Mouse (Mus musculus) midbrain, postnatal 0 days (tissue): ENCODE measurements around the gene Tenm2. TPM values are rescaled to one million over a fixed set of nuclear protein-coding genes. Genes with fewer than 3 reads are reported as not detected.
A peak's percentile ranks its signal among the peaks of the same experiment; 100 is the strongest.

ENCODE experiments used
- ATAC-seq: fragments of 200-750 bp; cut with Nextera tagmentation; 2 replicates; pipeline ENCODE4 v1.8.0; 2017; ENCODE audit warnings: moderate number of reproducible peaks, mild to moderate bottlenecking, moderate TSS enrichment, moderate library complexity; ENCODE audit not compliant: low FRiP score
- DNase-seq: peaks from one replicate; pipeline ENCODE4 v3.0.0-alpha.2; 2015; ENCODE audit warnings: low spot score
- H3K27ac ChIP-seq: fragments of 300-500 bp; sonication (generic); 2 replicates; pipeline ENCODE4 v1.5.1; 2014; ENCODE audit warnings: low read depth, mild to moderate bottlenecking, low read length, mixed read lengths
- H3K27me3 ChIP-seq: fragments of 300-500 bp; sonication (generic); 2 replicates; pipeline ENCODE4 v1.6.1; 2014; ENCODE audit warnings: low read length, control low read depth, mixed read lengths; ENCODE audit not compliant: insufficient read depth
- H3K36me3 ChIP-seq: fragments of 300-500 bp; sonication (generic); 2 replicates; pipeline ENCODE4 v1.6.1; 2014; ENCODE audit warnings: low read length, control low read depth, mixed read lengths; ENCODE audit not compliant: insufficient read depth
- H3K4me1 ChIP-seq: fragments of 300-500 bp; sonication (generic); 2 replicates; pipeline ENCODE4 v1.6.1; 2014; ENCODE audit warnings: mild to moderate bottlenecking, control low read depth, antibody characterized with exemption, low read length, mixed read lengths; ENCODE audit not compliant: insufficient read depth
- H3K4me2 ChIP-seq: fragments of 300-500 bp; sonication (generic); 2 replicates; pipeline ENCODE4 v1.6.1; 2014; ENCODE audit warnings: low read depth, mild to moderate bottlenecking, low read length, mixed read lengths; ENCODE audit not compliant: poor library complexity, severe bottlenecking
- H3K4me3 ChIP-seq: fragments of 300-500 bp; sonication (generic); 2 replicates; pipeline ENCODE4 v1.5.1; 2014; ENCODE audit warnings: low read depth, mild to moderate bottlenecking, low read length, moderate library complexity
- H3K9ac ChIP-seq: fragments of 300-500 bp; sonication (generic); replicated peaks from 2 replicates; pipeline ENCODE4 v1.6.1; 2014; ENCODE audit warnings: mild to moderate bottlenecking, low read length, moderate library complexity, mixed read lengths; ENCODE audit not compliant: poor library complexity, severe bottlenecking
- H3K9me3 ChIP-seq: fragments of 300-500 bp; sonication (generic); 2 replicates; pipeline ENCODE4 v1.6.1; 2016; ENCODE audit warnings: low read length, control low read depth
- CTCF ChIP-seq: IDR thresholded peaks from 2 replicates; pipeline ENCODE4 v1.5.1; 2016; ENCODE audit warnings: antibody characterized with exemption, mild to moderate bottlenecking
- WGBS: fragments of 180-500 bp; shearing (Covaris S2); extraction: QIAGEN DNeasy Blood & Tissue Kit; methylation state at CpG from one replicate; pipeline ENCODE4 v1.1.7; 2014; 5-methylcytosine and 5-hydroxymethylcytosine counted together
- polyA plus RNA-seq: library from polyadenylated mRNA; unstranded; fragments of >200 nt; fragmentation: Nextera tagmentation; extraction: Ambion mirVana; gene quantifications from 2 replicates; pipeline ENCODE4 v1.2.1, GENCODE M21; 2015
- total RNA-seq: library from RNA; depleted of rRNA; stranded (reverse); fragments of >200 nt; gene quantifications from 2 replicates; pipeline ENCODE4 v1.2.3, GENCODE M21; 2014

The Tenm2 gene
- total and polyA plus RNA-seq, 2 experiments from 2014 or later: 62.6 to 138 TPM

GRCm38 (mm10) chr11:35979266-35979732 lies 1256.5 kb downstream of the Tenm2 start:
- peak overlapping the region; percentile 32; the same call in 1 of the 2 replicates for H3K27ac ChIP-seq

GRCm38 (mm10) chr11:35977796-35978195 lies 1258.0 kb downstream of the Tenm2 start:
- Histone ChIP-seq H3K9ac (no peak overlapping the region), H3K4me3 (no peak overlapping the region), H3K36me3 (no peaks in the 10 kb centered on the region), H3K27me3 (peaks cover 4% of the 10 kb centered on the region; the same call in 1 of the 2 replicates), H3K4me1 (peaks cover 7% of the 10 kb centered on the region; the same call in 1 of the 2 replicates), H3K9me3 (no peaks in the 10 kb centered on the region), H3K4me2 (peak overlapping the region; percentile 89), H3K27ac (no peak overlapping the region)
- DNase-seq (no peak), ATAC-seq (no peak)
- TF ChIP-seq CTCF: no peak
- WGBS: 69% methylated on average over 3 of the region's 3 CpGs

More at GRCm38 (mm10) chr11:35979266-35979732, 1256.5 kb downstream of the Tenm2 start:
- Histone ChIP-seq H3K4me2 (peak overlapping the region; percentile 89), H3K9ac (peak overlapping the region; percentile 67), H3K9me3 (no peaks in the 10 kb centered on the region), H3K4me3 (peak overlapping the region; percentile 78), H3K27me3 (peaks cover 4% of the 10 kb centered on the region; the same call in 1 of the 2 replicates), H3K36me3 (no peaks in the 10 kb centered on the region), H3K4me1 (peaks cover 7% of the 10 kb centered on the region; the same call in 1 of the 2 replicates)
- no peak for TF ChIP-seq CTCF
- ATAC-seq (no peak), DNase-seq (no peak)
- 4% methylated on average over 10 of the region's 12 CpGs for whole genome bisulfite sequencing

GRCm38 (mm10) chr11:35977096-35977495 lies 1258.7 kb downstream of the Tenm2 start:
- no peak for TF ChIP-seq CTCF
- no peaks in the 10 kb centered on the region for H3K9me3 ChIP-seq
- H3K4me3 ChIP-seq: 0 out of 2 replicates have a peak overlapping the region, but pooled peaks have one; percentile 8
- DNase-seq: no peak
- H3K4me1 ChIP-seq: peaks cover 7% of the 10 kb centered on the region; the same call in 1 of the 2 replicates
- no peak overlapping the region for H3K9ac ChIP-seq
- H3K27me3 ChIP-seq: peaks cover 4% of the 10 kb centered on the region; the same call in 1 of the 2 replicates
- H3K36me3 ChIP-seq: no peaks in the 10 kb centered on the region
- ATAC-seq: no peak
- peak overlapping the region; percentile 89 for H3K4me2 ChIP-seq
- 44% methylated on average over 6 of the region's 6 CpGs for WGBS
- no peak overlapping the region for H3K27ac ChIP-seq

GRCm38 (mm10) chr11:35976482-35976881 lies 1259.3 kb downstream of the Tenm2 start:
- peak; percentile 66; the same call in 1 of the 2 replicates for ATAC-seq
- no peak overlapping the region for H3K9ac ChIP-seq
- no peak overlapping the region for H3K4me3 ChIP-seq
- no peak overlapping the region for H3K4me2 ChIP-seq
- H3K36me3 ChIP-seq: no peaks in the 10 kb centered on the region
- WGBS: 19% methylated on average over 6 of the region's 6 CpGs
- peaks cover 7% of the 10 kb centered on the region; the same call in 1 of the 2 replicates for H3K4me1 ChIP-seq
- no peaks in the 10 kb centered on the region for H3K9me3 ChIP-seq
- 0 out of 2 replicates have a peak, but pooled peaks cover 4% of the 10 kb centered on the region for H3K27me3 ChIP-seq
- no peak overlapping the region for H3K27ac ChIP-seq
- DNase-seq: peak; percentile 85
- 0 out of 2 replicates have a peak, but pooled peaks have one; percentile 1 for TF ChIP-seq CTCF

- H3K4me1 ChIP-seq: peaks cover 7% of the 10 kb centered on the region; the same call in 1 of the 2 replicates
- no peaks in the 10 kb centered on the region for H3K36me3 ChIP-seq
- H3K4me2 ChIP-seq: no peak overlapping the region
- TF ChIP-seq CTCF: no peak
- no peak for DNase-seq
- no peak overlapping the region for H3K9ac ChIP-seq
- WGBS: 79% methylated on average over 6 of the region's 6 CpGs
- H3K27me3 ChIP-seq: 0 out of 2 replicates have a peak, but pooled peaks cover 4% of the 10 kb centered on the region
- no peak overlapping the region for H3K4me3 ChIP-seq
- no peaks in the 10 kb centered on the region for H3K9me3 ChIP-seq
- ATAC-seq: no peak
- H3K27ac ChIP-seq: no peak overlapping the region
These were observed 1260.9 kb downstream of the Tenm2 start for GRCm38 (mm10) chr11:35974632-35975450.

- Histone ChIP-seq H3K36me3 (no peaks in the 10 kb centered on the region), H3K9ac (no peak overlapping the region), H3K4me3 (no peak overlapping the region), H3K4me2 (no peak overlapping the region), H3K9me3 (no peaks in the 10 kb centered on the region), H3K27me3 (0 out of 2 replicates have a peak, but pooled peaks cover 4% of the 10 kb centered on the region), H3K4me1 (no peaks in the 10 kb centered on the region; the same call in 1 of the 2 replicates), H3K27ac (no peak overlapping the region)
- DNase-seq (no peak), ATAC-seq (no peak)
- TF ChIP-seq CTCF: no peak
- 29% methylated on average over 7 of the region's 7 CpGs for WGBS
These were observed 1262.6 kb downstream of the Tenm2 start for GRCm38 (mm10) chr11:35973135-35973534.
